Mouse (Mus musculus) ES-E14 (cell line): ENCODE measurements around the gene Adh1. TPM values are rescaled to one million over a fixed set of nuclear protein-coding genes. Genes with fewer than 3 reads are reported as not detected.

Source experiments
- DNase-seq: peaks from one replicate; pipeline ENCODE4 v3.0.0-alpha.2; 2013; ENCODE audit warnings: low read depth, low spot score
- H3K27ac ChIP-seq: 2 replicates; pipeline ENCODE4 v1.5.1; 2012; ENCODE audit warnings: low read depth, mild to moderate bottlenecking, low read length, moderate library complexity, mixed read lengths; ENCODE audit not compliant: poor library complexity, insufficient read depth, severe bottlenecking
- H3K36me3 ChIP-seq: 2 replicates; pipeline ENCODE4 v1.6.1; 2012; ENCODE audit warnings: mild to moderate bottlenecking, low read length, moderate library complexity, mixed read lengths; ENCODE audit not compliant: control insufficient read depth, poor library complexity, insufficient read depth, severe bottlenecking
- H3K4me1 ChIP-seq, 2 experiments: fragments of 150-350 bp in 1 of 2; sonication (generic) in 1 of 2; 2 replicates each; pipeline ENCODE4 v1.6.1; 2012; ENCODE audit warnings: low read length in 2 of 2, mild to moderate bottlenecking in 1 of 2, mixed read lengths in 1 of 2; ENCODE audit not compliant: control insufficient read depth in 2 of 2, insufficient read depth in 2 of 2, poor library complexity in 1 of 2
- H3K4me3 ChIP-seq, 2 experiments: fragments of 150-350 bp in 1 of 2; sonication (generic) in 1 of 2; 2 replicates each; pipeline ENCODE4 v1.5.1; 2012; ENCODE audit warnings: low read length in 2 of 2, low read depth in 1 of 2, mild to moderate bottlenecking in 1 of 2, mixed read lengths in 1 of 2; ENCODE audit not compliant: insufficient read depth in 1 of 2, poor library complexity in 1 of 2, severe bottlenecking in 1 of 2
- H3K9ac ChIP-seq: 2 replicates; pipeline ENCODE4 v1.6.1; 2012; ENCODE audit warnings: low read depth, mild to moderate bottlenecking, low read length, mixed read lengths; ENCODE audit not compliant: poor library complexity, insufficient read depth, severe bottlenecking
- H3K9me3 ChIP-seq: fragments of 150-350 bp; sonication (generic); 2 replicates; pipeline ENCODE4 v1.6.1; 2012; ENCODE audit warnings: low read depth, mild to moderate bottlenecking, low read length; ENCODE audit not compliant: control insufficient read depth, insufficient read depth
- CHD2 ChIP-seq: IDR thresholded peaks from 2 replicates; pipeline ENCODE4 v1.6.1; 2014; ENCODE audit warnings: mild to moderate bottlenecking, low read depth, low read length, inconsistent platforms
- HCFC1 ChIP-seq: IDR thresholded peaks from 2 replicates; pipeline ENCODE4 v1.6.1; 2012; ENCODE audit warnings: low read length, inconsistent platforms, borderline replicate concordance; ENCODE audit not compliant: insufficient read depth
- MAFK ChIP-seq: IDR thresholded peaks from 2 replicates; pipeline ENCODE4 v1.6.1; 2014; ENCODE audit warnings: mild to moderate bottlenecking, low read depth, low read length, inconsistent platforms; ENCODE audit not compliant: insufficient read depth
- ZC3H11A ChIP-seq: IDR thresholded peaks from 2 replicates; pipeline ENCODE4 v1.6.1; 2012; ENCODE audit warnings: low read depth, mild to moderate bottlenecking, inconsistent platforms, low read length, borderline replicate concordance
- ZNF384 ChIP-seq: IDR thresholded peaks from 2 replicates; pipeline ENCODE4 v1.6.1; 2012; ENCODE audit warnings: low read depth, low read length, inconsistent platforms
- in situ Hi-C, 2 experiments: fragments of 600-800 bp; cut with MboI; formaldehyde crosslinking; loops; one replicate each; pipeline ENCODE4 v1.15.1; 2025; ENCODE audit warnings: low sequenced_read_pairs in 2 of 2, inconsistent platforms in 1 of 2; ENCODE audit not compliant: unreplicated experiment in 2 of 2
- total RNA-seq: library from RNA; depleted of rRNA; stranded (reverse); fragments of 300-350 nt; gene quantifications from 2 replicates; pipeline ENCODE4 v1.2.3, GENCODE M21; 2012

Adh1 gene
- total RNA-seq, 1 experiment: 0.36 TPM

GRCm38 (mm10) chr3:138312965-138313364, 52.2 kb downstream of the Adh1 start, which contains the start of gene Adh6a:
Gene Adh6a, plus strand, starts transcription at chr3:138313286.
- Histone ChIP-seq H3K4me3 (no peak within 1 kb of the TSS), H3K4me1 (no peaks in the 10 kb centered on the region), H3K36me3 (no peaks in the 10 kb centered on the region), H3K27ac (no peak within 1 kb of the TSS), H3K9ac (no peak within 1 kb of the TSS), H3K9me3 (no peaks in the 10 kb centered on the region)
- in situ Hi-C loops: no loop called here
- TF ChIP-seq CHD2 (no peak), MAFK (no peak), HCFC1 (no peak), ZC3H11A (no peak), ZNF384 (no peak)
- no peak for DNase-seq

GRCm38 (mm10) chr3:138316908-138317472, 56.2 kb downstream of the Adh1 start:
- Histone ChIP-seq H3K27ac (no peak overlapping the region), H3K4me3 (no peak overlapping the region), H3K9ac (no peak overlapping the region), H3K9me3 (no peaks in the 10 kb centered on the region), H3K4me1 (no peaks in the 10 kb centered on the region), H3K36me3 (no peaks in the 10 kb centered on the region)
- no peak for DNase-seq
- TF ChIP-seq MAFK (no peak), HCFC1 (no peak), ZC3H11A (no peak), ZNF384 (no peak), CHD2 (no peak)
- in situ Hi-C loops: no loop called here

DNA sequence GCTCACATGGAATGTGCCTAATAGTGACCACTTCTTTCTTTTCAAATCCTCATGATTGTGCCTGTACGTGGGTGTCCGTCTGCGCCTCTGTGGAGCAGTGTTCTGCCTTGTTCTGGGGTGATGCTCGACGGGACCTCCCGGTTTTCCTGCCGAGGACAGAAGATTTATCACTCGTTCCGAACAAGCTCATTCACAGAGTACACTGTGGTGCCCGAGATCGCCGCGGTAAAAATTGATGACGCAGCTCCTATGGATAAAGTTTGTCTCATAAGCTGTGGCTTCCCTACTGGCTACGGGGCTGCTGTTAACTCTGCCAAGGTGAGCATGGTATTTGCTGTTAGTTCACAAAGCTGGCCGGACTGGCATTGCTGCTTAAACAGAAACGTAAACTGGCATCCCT, 64.2 kb downstream of the Adh1 start:
- TF ChIP-seq MAFK (no peak), ZNF384 (no peak), ZC3H11A (no peak), CHD2 (no peak), HCFC1 (no peak)
- no peak overlapping the region for H3K9ac ChIP-seq
- H3K27ac ChIP-seq: no peak overlapping the region
- no peaks in the 10 kb centered on the region for H3K36me3 ChIP-seq
- in situ Hi-C loops: no loop called here
- no peaks in the 10 kb centered on the region for H3K9me3 ChIP-seq
- H3K4me1 ChIP-seq: no peaks in the 10 kb centered on the region
- no peak overlapping the region for H3K4me3 ChIP-seq
- DNase-seq: no peak

DNA sequence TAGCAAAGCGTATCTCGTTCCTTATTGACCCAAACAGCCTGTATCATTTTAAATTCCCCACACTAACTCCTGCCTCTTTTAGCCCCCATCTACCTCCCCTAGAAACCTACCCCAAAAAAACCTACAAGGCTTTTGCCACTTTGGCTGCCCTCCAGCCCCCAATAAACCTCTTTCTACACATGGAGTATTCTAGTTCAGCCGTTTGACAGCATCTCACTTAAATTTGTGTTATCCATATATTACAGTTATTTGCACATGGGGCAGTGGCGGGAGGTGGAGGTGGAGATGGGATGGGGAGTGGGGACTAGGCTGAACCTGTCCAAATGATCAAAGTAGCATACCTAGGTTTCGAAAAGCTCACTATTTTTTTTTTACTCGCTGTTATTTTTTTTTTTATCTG, 64.7 kb downstream of the Adh1 start:
- DNase-seq: no peak
- H3K9me3 ChIP-seq: no peaks in the 10 kb centered on the region
- no peak for TF ChIP-seq HCFC1
- TF ChIP-seq ZC3H11A: no peak
- no peak for TF ChIP-seq CHD2
- no peak for TF ChIP-seq ZNF384
- TF ChIP-seq MAFK: no peak
- H3K9ac ChIP-seq: no peak overlapping the region
- in situ Hi-C loops: no loop called here
- H3K27ac ChIP-seq: no peak overlapping the region
- no peaks in the 10 kb centered on the region for H3K36me3 ChIP-seq
- no peaks in the 10 kb centered on the region for H3K4me1 ChIP-seq
- H3K4me3 ChIP-seq: no peak overlapping the region

DNA sequence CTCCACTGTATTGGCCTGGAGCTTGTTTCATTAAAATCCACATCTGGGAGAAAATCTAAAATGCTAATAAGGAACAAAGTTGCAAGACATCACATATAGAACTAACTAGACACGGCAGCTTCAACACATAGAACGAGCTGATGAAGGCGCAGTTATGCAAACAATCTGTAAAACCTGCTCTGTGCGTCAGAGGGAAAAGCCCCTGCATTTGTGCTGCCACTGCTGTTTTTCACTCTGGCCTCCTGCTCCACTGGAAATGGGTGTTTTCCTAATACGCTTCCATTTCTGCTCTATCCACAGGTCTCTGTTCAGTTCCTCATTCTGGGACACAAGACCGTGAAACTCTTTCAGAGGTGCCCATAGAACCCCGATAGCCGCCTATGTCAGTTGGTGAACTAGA, 73.1 kb downstream of the Adh1 start:
- H3K4me3 ChIP-seq: no peak overlapping the region
- no peak for DNase-seq
- no peaks in the 10 kb centered on the region for H3K9me3 ChIP-seq
- no peaks in the 10 kb centered on the region for H3K36me3 ChIP-seq
- no peak overlapping the region for H3K9ac ChIP-seq
- in situ Hi-C loops: no loop called here
- H3K27ac ChIP-seq: no peak overlapping the region
- no peak for TF ChIP-seq MAFK
- no peaks in the 10 kb centered on the region for H3K4me1 ChIP-seq
